Mouse (Mus musculus): ENCODE measurements around the gene Dync1i1.
"Not testable (repeated sequence)": the region's sequence is repeated elsewhere in the genome, so short reads cannot be mapped to it uniquely, and the experiment has no call there.

Gene Dync1i1

GRCm38 (mm10) chr6:5725611-5726236 is at the start of gene Dync1i1:
Dync1i1 (plus strand) TSS chr6:5725639.
- peak; percentile 41 to 48 for DNase-seq (ENCODE audit: low spot score in 2 of 2)

- no peak for DNase-seq (ENCODE audit: low spot score in 2 of 2)
Measured at GRCm38 (mm10) chr6:5679738-5680137, 45.7 kb upstream of the Dync1i1 start.

- no peak for DNase-seq (ENCODE audit: low spot score in 2 of 2)
Measured at GRCm38 (mm10) chr6:5701826-5702225, 23.6 kb upstream of the Dync1i1 start.

GRCm38 (mm10) chr6:5707894-5708293 is 17.5 kb upstream of the Dync1i1 start:
- not testable (repeated sequence) for DNase-seq (ENCODE audit: low spot score in 2 of 2)

- no peak for DNase-seq (ENCODE audit: low spot score in 2 of 2)
Measured at GRCm38 (mm10) chr6:5710063-5710605, 15.3 kb upstream of the Dync1i1 start.

GRCm38 (mm10) chr6:5712620-5713019 is 12.8 kb upstream of the Dync1i1 start:
- no peak for DNase-seq (ENCODE audit: low spot score in 2 of 2)

GRCm38 (mm10) chr6:5715101-5715618 is 10.3 kb upstream of the Dync1i1 start:
- no peak for DNase-seq (ENCODE audit: low spot score in 2 of 2)

- no peak for DNase-seq (ENCODE audit: low spot score in 2 of 2)
Measured at GRCm38 (mm10) chr6:5718955-5719354, 6.5 kb upstream of the Dync1i1 start.

- DNase-seq (ENCODE audit: low spot score in 2 of 2): not testable (repeated sequence)
Measured at GRCm38 (mm10) chr6:5720716-5721115, 4.7 kb upstream of the Dync1i1 start.

GRCm38 (mm10) chr6:5723986-5724385 is 1.5 kb upstream of the Dync1i1 start:
- no peak for DNase-seq (ENCODE audit: low spot score in 2 of 2)

GRCm38 (mm10) chr6:5726237-5726670 is 815 bp downstream of the Dync1i1 start:
- peak; percentile 17 to 22 for DNase-seq (ENCODE audit: low spot score in 2 of 2)

GRCm38 (mm10) chr6:5733217-5733616 is 7.8 kb downstream of the Dync1i1 start:
- DNase-seq (ENCODE audit: low spot score in 2 of 2): no peak

- DNase-seq (ENCODE audit: low spot score in 2 of 2): no peak
Measured at GRCm38 (mm10) chr6:5734398-5734797, 9.0 kb downstream of the Dync1i1 start.

- DNase-seq (ENCODE audit: low spot score in 2 of 2): no peak
Measured at GRCm38 (mm10) chr6:5734862-5735261, 9.4 kb downstream of the Dync1i1 start.

- DNase-seq (ENCODE audit: low spot score in 2 of 2): no peak
Measured at GRCm38 (mm10) chr6:5739711-5740110, 14.3 kb downstream of the Dync1i1 start.

GRCm38 (mm10) chr6:5741395-5742032 is 16.1 kb downstream of the Dync1i1 start:
- DNase-seq (ENCODE audit: low spot score in 2 of 2): no peak

GRCm38 (mm10) chr6:5750079-5750711 is 24.8 kb downstream of the Dync1i1 start:
- no peak for DNase-seq (ENCODE audit: low spot score in 2 of 2)

GRCm38 (mm10) chr6:5752128-5752527 is 26.7 kb downstream of the Dync1i1 start:
- peak; percentile 22 to 24 for DNase-seq (ENCODE audit: low spot score in 2 of 2)

- no peak for DNase-seq (ENCODE audit: low spot score in 2 of 2)
Measured at GRCm38 (mm10) chr6:5752617-5753016, 27.2 kb downstream of the Dync1i1 start.

GRCm38 (mm10) chr6:5756509-5757130 is 31.2 kb downstream of the Dync1i1 start:
- no peak for DNase-seq (ENCODE audit: low spot score in 2 of 2)

- no peak for DNase-seq (ENCODE audit: low spot score in 2 of 2)
Measured at GRCm38 (mm10) chr6:5762943-5763342, 37.5 kb downstream of the Dync1i1 start.

- no peak for DNase-seq (ENCODE audit: low spot score in 2 of 2)
Measured at GRCm38 (mm10) chr6:5768576-5768975, 43.1 kb downstream of the Dync1i1 start.

All from frontal cortex, postnatal 25 days (tissue).